Mouse (Mus musculus) forebrain, embryonic 10.5 days (tissue): ENCODE measurements around the gene Ferd3l. TPM values are rescaled to one million over a fixed set of nuclear protein-coding genes. Genes with fewer than 3 reads are reported as not detected.
A peak's percentile ranks its signal among the peaks of the same experiment; 100 is the strongest.

Experiments
- DNase-seq: peaks from one replicate; pipeline ENCODE4 v3.0.0-alpha.2; 2017; ENCODE audit warnings: low spot score; ENCODE audit errors: extremely low spot score
- H3K27ac ChIP-seq: fragments of 300-500 bp; sonication (generic); 2 replicates; pipeline ENCODE4 v1.5.1; 2016; ENCODE audit warnings: mild to moderate bottlenecking
- H3K27me3 ChIP-seq: fragments of 300-500 bp; sonication (generic); 2 replicates; pipeline ENCODE4 v1.6.1; 2016; ENCODE audit warnings: mild to moderate bottlenecking; ENCODE audit not compliant: poor library complexity, severe bottlenecking
- H3K36me3 ChIP-seq: fragments of 300-500 bp; sonication (generic); replicated peaks from 2 replicates; pipeline ENCODE4 v1.6.1; 2016; ENCODE audit warnings: mild to moderate bottlenecking, moderate library complexity
- H3K4me1 ChIP-seq: fragments of 300-500 bp; sonication (generic); 2 replicates; pipeline ENCODE4 v1.6.1; 2016
- H3K4me3 ChIP-seq: fragments of 300-500 bp; sonication (generic); 2 replicates; pipeline ENCODE4 v1.5.1; 2016; ENCODE audit warnings: mild to moderate bottlenecking, moderate library complexity
- H3K9me3 ChIP-seq: fragments of 300-500 bp; sonication (generic); 2 replicates; pipeline ENCODE4 v1.6.1; 2016; ENCODE audit warnings: mild to moderate bottlenecking, moderate library complexity
- WGBS: fragments of 180-500 bp; shearing (Covaris S2); methylation state at CpG from one replicate; pipeline ENCODE4 v1.1.7; 2016; 5-methylcytosine and 5-hydroxymethylcytosine counted together
- polyA plus RNA-seq: library from polyadenylated mRNA; unstranded; fragments of >200 nt; fragmentation: Nextera tagmentation; extraction: Ambion mirVana; gene quantifications from 2 replicates; pipeline ENCODE4 v1.2.1, GENCODE M21; 2016

Ferd3l gene
- polyA plus RNA-seq, 1 experiment from 2014 or later: 0.55 TPM

DNA sequence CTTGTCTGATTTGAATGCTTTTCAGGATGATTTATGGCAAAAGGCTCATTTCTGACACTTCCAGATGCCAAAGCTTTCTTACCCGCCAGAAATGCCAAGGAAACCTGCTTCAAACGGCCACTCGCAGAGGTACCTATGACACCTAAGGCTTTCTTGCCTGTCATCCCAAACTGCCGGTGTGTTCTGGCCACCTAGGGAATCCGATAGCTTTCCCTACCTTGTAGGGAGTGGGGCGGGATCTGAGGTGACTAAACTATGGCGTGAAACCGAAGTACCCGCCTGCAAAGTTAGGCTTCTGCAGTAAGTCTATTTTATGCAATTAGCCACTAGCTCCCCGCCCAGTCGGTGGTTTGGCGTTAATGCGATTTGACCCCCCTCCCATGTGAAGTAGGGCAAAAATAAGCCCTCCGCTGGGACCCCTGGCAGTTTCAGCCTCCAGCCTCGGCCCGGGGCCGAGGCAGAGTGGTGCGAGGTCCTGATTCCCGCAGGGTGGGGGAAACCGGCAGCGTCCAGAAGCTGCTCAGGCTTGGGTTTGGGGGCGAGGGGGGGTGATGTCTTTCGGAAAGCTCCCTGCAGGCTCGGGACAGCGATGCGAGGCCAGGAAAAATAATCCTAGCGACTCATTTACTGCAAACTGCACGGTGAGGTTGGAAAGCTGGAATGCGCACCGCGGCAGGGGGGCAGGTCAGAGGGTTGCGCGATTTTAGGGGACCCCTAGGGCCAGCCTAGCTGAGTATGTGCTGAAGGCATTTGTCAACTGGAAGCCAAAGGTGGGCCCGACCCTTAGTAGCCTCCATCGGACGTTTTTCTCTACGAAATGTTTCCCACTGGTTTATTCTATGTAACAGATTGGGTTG is 40.0 kb downstream of the Ferd3l start:
- no peak for DNase-seq
- peaks cover 38% of the 10 kb centered on the region for H3K4me1 ChIP-seq
- H3K4me3 ChIP-seq: peak overlapping the region; percentile 42
- under 1% methylated on average over 37 of the region's 37 CpGs for WGBS
- peak overlapping the region; percentile 62; the same call in 1 of the 2 replicates for H3K27ac ChIP-seq
- H3K36me3 ChIP-seq: no peaks in the 10 kb centered on the region
- H3K9me3 ChIP-seq: no peaks in the 10 kb centered on the region
- peaks cover 98% of the 10 kb centered on the region for H3K27me3 ChIP-seq

DNA sequence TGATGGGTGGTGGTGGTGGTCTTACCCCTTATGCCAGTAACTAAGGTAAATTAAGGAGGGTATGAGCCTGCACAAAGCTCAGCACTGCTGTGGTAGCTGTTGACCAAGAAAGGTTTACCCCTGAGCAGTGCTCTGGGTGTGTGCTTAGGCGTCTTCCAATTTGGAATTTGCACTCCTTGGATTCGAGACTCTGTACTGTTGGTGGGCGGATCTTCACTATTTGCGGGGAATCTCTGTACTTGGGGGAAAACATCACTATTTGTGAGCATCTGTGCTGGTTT is 40.6 kb downstream of the Ferd3l start:
- Histone ChIP-seq H3K27ac (peak overlapping the region; percentile 62; the same call in 1 of the 2 replicates), H3K4me1 (peaks cover 38% of the 10 kb centered on the region), H3K9me3 (no peaks in the 10 kb centered on the region), H3K36me3 (no peaks in the 10 kb centered on the region), H3K4me3 (peak overlapping the region; percentile 42), H3K27me3 (peaks cover 98% of the 10 kb centered on the region)
- 6% methylated on average over 4 of the region's 4 CpGs for WGBS
- no peak for DNase-seq

Other genes with a start within 250 kb of the Ferd3l start
- 9.1 and 12.1 TPM in 2 replicates for gene Twist1, start 29.2 kb downstream of the Ferd3l start, polyA plus RNA-seq